Mouse (Mus musculus) testis, adult 10 weeks (tissue): Measurements from ENCODE around the gene Stx18. TPM values are rescaled to one million over a fixed set of nuclear protein-coding genes. Genes with fewer than 3 reads are reported as not detected.

Experiments
- polyA plus RNA-seq: library from polyadenylated mRNA; stranded (reverse); fragments of 350-450 nt; fragmentation: Illumina TruSeq; extraction: RNeasy Lipid Tissue Mini Kit (QIAGEN cat#74804); gene quantifications from one replicate; pipeline ENCODE4 v1.2.3, GENCODE M21; 2014; ENCODE audit warnings: low read depth, low replicate concordance

Gene Stx18
- polyA plus RNA-seq, result 53.9 TPM

GRCm38 (mm10) chr5:38038710-38039592, at the start of gene Stx18:
Stx18 (plus strand) TSS chr5:38038742.

GRCm38 (mm10) chr5:38159634-38160413, 121.3 kb downstream of the Stx18 start, which contains the start of gene Nsg1:
Nsg1 (minus strand) TSS chr5:38159907.

Other genes starting within 250 kb of the Stx18 start
- gene Msx1, start 214.2 kb upstream of the Stx18 start, polyA plus RNA-seq, result not detected
- gene Nsg1, start 121.2 kb downstream of the Stx18 start, polyA plus RNA-seq, result 7.8 TPM
- gene Zbtb49, start 181.7 kb downstream of the Stx18 start, polyA plus RNA-seq, result 3.8 TPM
- gene Lyar, start 181.7 kb downstream of the Stx18 start, polyA plus RNA-seq, result 1,532 TPM
- gene Tmem128, start 221.4 kb downstream of the Stx18 start, polyA plus RNA-seq, result 64.7 TPM
- 1.2 TPM for gene Otop1, start 237.2 kb downstream of the Stx18 start, polyA plus RNA-seq